Mouse (Mus musculus) stomach, embryonic 16.5 days (tissue): ENCODE results near the gene Cntnap1. TPM values are rescaled to one million over a fixed set of nuclear protein-coding genes. Genes with fewer than 3 reads are reported as not detected.
A peak's percentile ranks its signal among the peaks of the same experiment; 100 is the strongest.

ENCODE experiments used
- ATAC-seq: fragments of 200-750 bp; cut with Nextera tagmentation; 2 replicates; pipeline ENCODE4 v1.8.0; 2017; ENCODE audit warnings: moderate number of reproducible peaks, moderate TSS enrichment; ENCODE audit not compliant: insufficient read depth, low FRiP score
- H3K27ac ChIP-seq: fragments of 300-500 bp; sonication (generic); 2 replicates; pipeline ENCODE4 v1.5.1; 2014; ENCODE audit warnings: low read length
- H3K27me3 ChIP-seq: fragments of 300-500 bp; sonication (generic); 2 replicates; pipeline ENCODE4 v1.6.1; 2014; ENCODE audit warnings: low read length, control low read depth, mixed read lengths; ENCODE audit not compliant: control insufficient read depth, insufficient read depth
- H3K36me3 ChIP-seq: fragments of 300-500 bp; sonication (generic); 2 replicates; pipeline ENCODE4 v1.6.1; 2014; ENCODE audit warnings: low read length; ENCODE audit not compliant: control insufficient read depth, insufficient read depth
- H3K4me1 ChIP-seq: fragments of 300-500 bp; sonication (generic); 2 replicates; pipeline ENCODE4 v1.6.1; 2014; ENCODE audit warnings: low read length, control low read depth, mixed read lengths; ENCODE audit not compliant: control insufficient read depth, insufficient read depth
- H3K4me2 ChIP-seq: fragments of 300-500 bp; sonication (generic); 2 replicates; pipeline ENCODE4 v1.6.1; 2014; ENCODE audit warnings: low read depth, low read length, mixed read lengths
- H3K4me3 ChIP-seq: fragments of 300-500 bp; sonication (generic); replicated peaks from 2 replicates; pipeline ENCODE4 v1.5.1; 2014; ENCODE audit warnings: mild to moderate bottlenecking, low read length
- H3K9ac ChIP-seq: fragments of 300-500 bp; sonication (generic); 2 replicates; pipeline ENCODE4 v1.6.1; 2014; ENCODE audit warnings: low read length
- H3K9me3 ChIP-seq: fragments of 300-500 bp; sonication (generic); replicated peaks from 2 replicates; pipeline ENCODE4 v1.6.1; 2016; ENCODE audit warnings: low read length, control low read depth; ENCODE audit not compliant: control insufficient read depth
- WGBS: fragments of 180-500 bp; shearing (Covaris S2); extraction: QIAGEN DNeasy Blood & Tissue Kit; methylation state at CpG from one replicate; pipeline ENCODE4 v1.1.7; 2014; 5-methylcytosine and 5-hydroxymethylcytosine counted together
- polyA plus RNA-seq: library from polyadenylated mRNA; unstranded; fragments of >200 nt; fragmentation: Nextera tagmentation; extraction: Ambion mirVana; gene quantifications from 2 replicates; pipeline ENCODE4 v1.2.1, GENCODE M21; 2015

The Cntnap1 gene
- polyA plus RNA-seq, 1 experiment from 2014 or later: 2.3 TPM

DNA sequence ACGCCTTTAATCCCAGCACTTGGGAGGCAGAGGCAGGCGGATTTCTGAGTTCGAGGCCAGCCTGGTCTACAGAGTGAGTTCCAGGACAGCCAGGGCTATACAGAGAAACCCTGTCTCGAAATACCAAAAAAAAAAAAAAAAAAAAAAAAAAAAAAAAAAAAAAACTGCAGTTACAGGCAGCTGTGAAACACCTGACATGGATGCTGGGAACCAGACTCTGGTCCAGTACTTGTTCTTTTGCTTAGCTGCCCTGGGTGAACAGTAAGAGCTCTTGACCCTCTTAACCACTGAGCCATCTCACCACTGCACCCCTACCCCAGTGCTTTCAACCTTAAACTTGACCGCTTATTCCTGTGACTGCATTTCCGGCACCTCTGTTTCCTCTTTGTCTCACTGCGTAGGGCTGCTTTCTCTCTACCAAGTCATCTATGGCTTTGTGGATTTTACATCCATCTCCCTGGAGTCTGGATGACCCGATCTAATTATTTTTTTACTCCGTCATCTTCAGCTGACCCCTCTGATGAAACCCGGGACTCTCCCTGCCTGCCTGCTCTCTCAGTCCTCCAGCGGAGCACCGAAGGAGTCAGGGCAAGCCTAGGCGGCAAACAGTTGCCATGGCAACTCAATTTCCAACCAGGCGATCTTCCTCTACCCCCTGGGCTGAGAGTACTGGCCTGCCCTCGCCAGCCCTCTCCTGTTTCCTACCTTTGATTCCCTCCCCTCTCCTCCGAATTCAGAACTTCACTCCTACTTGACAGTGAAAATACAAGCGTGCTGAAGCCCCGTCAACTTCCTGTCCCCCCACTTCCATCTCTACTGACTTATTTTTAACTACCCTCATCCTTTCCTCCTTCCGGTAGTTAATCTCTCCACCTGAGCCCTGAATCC lies 26.7 kb upstream of the Cntnap1 start:
- peak overlapping the region; percentile 29 for H3K4me3 ChIP-seq
- H3K27ac ChIP-seq: no peak overlapping the region
- no peaks in the 10 kb centered on the region for H3K36me3 ChIP-seq
- WGBS: 22% methylated on average over 18 of the region's 19 CpGs
- ATAC-seq: no peak
- peak overlapping the region; percentile 52 for H3K4me2 ChIP-seq
- peak overlapping the region; percentile 35; the same call in 1 of the 2 replicates for H3K9ac ChIP-seq
- no peaks in the 10 kb centered on the region for H3K27me3 ChIP-seq
- H3K9me3 ChIP-seq: no peaks in the 10 kb centered on the region
- H3K4me1 ChIP-seq: peaks cover 17% of the 10 kb centered on the region

GRCm38 (mm10) chr11:101146377-101146776 lies 23.9 kb upstream of the Cntnap1 start:
- Histone ChIP-seq H3K9ac (no peak overlapping the region), H3K4me3 (no peak overlapping the region), H3K36me3 (no peaks in the 10 kb centered on the region), H3K27me3 (no peaks in the 10 kb centered on the region), H3K27ac (no peak overlapping the region), H3K4me1 (peaks cover 20% of the 10 kb centered on the region), H3K4me2 (no peak overlapping the region), H3K9me3 (no peaks in the 10 kb centered on the region)
- no peak for ATAC-seq
- WGBS: 35% methylated on average over 10 of the region's 10 CpGs

GRCm38 (mm10) chr11:101148751-101149150 lies 21.6 kb upstream of the Cntnap1 start:
- Histone ChIP-seq H3K4me2 (peak overlapping the region; percentile 27; the same call in 1 of the 2 replicates), H3K27ac (peak overlapping the region; percentile 90), H3K36me3 (no peaks in the 10 kb centered on the region), H3K4me3 (no peak overlapping the region), H3K9me3 (no peaks in the 10 kb centered on the region), H3K27me3 (no peaks in the 10 kb centered on the region), H3K9ac (peak overlapping the region; percentile 31), H3K4me1 (peaks cover 17% of the 10 kb centered on the region)
- WGBS: 50% methylated on average over 10 of the region's 10 CpGs
- peak; percentile 9; the same call in 1 of the 2 replicates for ATAC-seq

- Histone ChIP-seq H3K4me1 (peaks cover 17% of the 10 kb centered on the region), H3K9me3 (no peaks in the 10 kb centered on the region), H3K36me3 (no peaks in the 10 kb centered on the region), H3K4me3 (no peak overlapping the region), H3K9ac (peak overlapping the region; percentile 31; the same call in 1 of the 2 replicates), H3K27me3 (no peaks in the 10 kb centered on the region), H3K4me2 (peak overlapping the region; percentile 27; the same call in 1 of the 2 replicates), H3K27ac (peak overlapping the region; percentile 90)
- ATAC-seq: peak; percentile 75
- 25% methylated on average over 9 of the region's 9 CpGs for WGBS
These were observed 20.9 kb upstream of the Cntnap1 start for GRCm38 (mm10) chr11:101149178-101150105.

DNA sequence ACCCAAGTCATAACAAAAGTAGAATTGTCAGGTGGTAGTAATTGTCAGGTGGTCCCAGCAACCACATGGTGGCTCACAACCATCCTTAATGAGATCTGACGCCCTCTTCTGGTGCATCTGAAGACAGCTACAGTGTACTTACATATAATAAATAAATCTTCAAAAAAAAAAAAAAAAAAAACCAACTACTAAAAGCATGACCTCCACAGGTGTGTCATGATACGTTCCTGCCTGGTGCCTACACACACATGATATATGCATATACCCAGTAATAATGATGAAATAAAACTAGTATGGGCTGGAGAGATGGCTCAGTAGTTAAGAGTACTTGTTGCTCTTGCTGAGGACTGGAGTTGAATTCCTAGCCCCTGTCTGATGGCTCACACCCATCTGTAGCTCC lies 19.3 kb upstream of the Cntnap1 start:
- no peak overlapping the region for H3K27ac ChIP-seq
- peaks cover 17% of the 10 kb centered on the region for H3K4me1 ChIP-seq
- no peaks in the 10 kb centered on the region for H3K27me3 ChIP-seq
- no peaks in the 10 kb centered on the region for H3K9me3 ChIP-seq
- no peaks in the 10 kb centered on the region for H3K36me3 ChIP-seq
- H3K9ac ChIP-seq: no peak overlapping the region
- H3K4me3 ChIP-seq: no peak overlapping the region
- H3K4me2 ChIP-seq: no peak overlapping the region
- 59% methylated on average over 2 of the region's 2 CpGs for WGBS
- no peak for ATAC-seq

- no peak for ATAC-seq
- no peaks in the 10 kb centered on the region for H3K27me3 ChIP-seq
- no peaks in the 10 kb centered on the region for H3K9me3 ChIP-seq
- no peak overlapping the region for H3K9ac ChIP-seq
- no peak overlapping the region for H3K27ac ChIP-seq
- no peak overlapping the region for H3K4me2 ChIP-seq
- WGBS: 69% methylated on average over 1 of the region's 1 CpGs
- no peak overlapping the region for H3K4me3 ChIP-seq
- H3K4me1 ChIP-seq: peaks cover 17% of the 10 kb centered on the region
- H3K36me3 ChIP-seq: no peaks in the 10 kb centered on the region
These were observed 17.5 kb upstream of the Cntnap1 start for GRCm38 (mm10) chr11:101152825-101153224.

- Histone ChIP-seq H3K36me3 (no peaks in the 10 kb centered on the region), H3K4me1 (peaks cover 2% of the 10 kb centered on the region), H3K27ac (no peak overlapping the region), H3K4me2 (no peak overlapping the region), H3K4me3 (no peak overlapping the region), H3K9ac (no peak overlapping the region), H3K27me3 (no peaks in the 10 kb centered on the region), H3K9me3 (no peaks in the 10 kb centered on the region)
- ATAC-seq: no peak
These were observed 15.7 kb upstream of the Cntnap1 start for GRCm38 (mm10) chr11:101154648-101155047.

DNA sequence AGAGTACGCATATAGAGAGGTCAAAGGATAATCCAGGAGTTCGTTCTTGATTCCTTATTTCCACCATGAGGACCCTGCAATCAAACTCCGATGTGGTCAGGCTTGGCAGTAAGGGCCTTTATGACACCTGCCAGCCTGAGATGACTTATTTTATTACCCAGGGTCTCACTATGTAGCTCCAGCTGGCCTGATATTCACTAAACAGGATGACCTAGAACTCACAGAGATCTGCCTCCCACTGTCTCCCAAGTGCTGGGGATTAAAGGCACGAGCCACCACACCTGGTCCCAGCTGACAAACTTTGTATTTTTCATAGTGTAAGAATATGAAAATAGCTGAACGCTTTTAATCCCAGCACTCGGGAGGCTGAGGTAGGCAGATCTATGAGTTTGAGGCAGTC lies 15.2 kb upstream of the Cntnap1 start:
- WGBS: 62% methylated on average over 6 of the region's 6 CpGs
- no peak overlapping the region for H3K9ac ChIP-seq
- no peaks in the 10 kb centered on the region for H3K27me3 ChIP-seq
- H3K36me3 ChIP-seq: no peaks in the 10 kb centered on the region
- H3K9me3 ChIP-seq: no peaks in the 10 kb centered on the region
- no peak for ATAC-seq
- H3K27ac ChIP-seq: no peak overlapping the region
- H3K4me3 ChIP-seq: no peak overlapping the region
- peak overlapping the region; percentile 83 for H3K4me2 ChIP-seq
- no peaks in the 10 kb centered on the region; the same call in none of the 2 replicates for H3K4me1 ChIP-seq
